Mouse (Mus musculus) kidney, embryonic 16.5 days (tissue): ENCODE data around the gene Sestd1. TPM values are rescaled to one million over a fixed set of nuclear protein-coding genes. Genes with fewer than 3 reads are reported as not detected.
A peak's percentile ranks its signal among the peaks of the same experiment; 100 is the strongest.

Source experiments
- ATAC-seq: fragments of 200-750 bp; cut with Nextera tagmentation; 2 replicates; pipeline ENCODE4 v1.8.0; 2017; ENCODE audit warnings: moderate TSS enrichment; ENCODE audit not compliant: low FRiP score, low TSS enrichment
- H3K27ac ChIP-seq: fragments of 300-500 bp; sonication (generic); 2 replicates; pipeline ENCODE4 v1.5.1; 2014; ENCODE audit warnings: low read length
- H3K27me3 ChIP-seq: fragments of 300-500 bp; sonication (generic); 2 replicates; pipeline ENCODE4 v1.6.1; 2014; ENCODE audit warnings: low read length, control low read depth, mixed read lengths; ENCODE audit not compliant: insufficient read depth
- H3K36me3 ChIP-seq: fragments of 300-500 bp; sonication (generic); 2 replicates; pipeline ENCODE4 v1.6.1; 2014; ENCODE audit warnings: low read length, control low read depth, mixed read lengths; ENCODE audit not compliant: insufficient read depth
- H3K4me1 ChIP-seq: fragments of 300-500 bp; sonication (generic); 2 replicates; pipeline ENCODE4 v1.6.1; 2014; ENCODE audit warnings: low read length, control low read depth, mixed read lengths; ENCODE audit not compliant: insufficient read depth
- H3K4me2 ChIP-seq: fragments of 300-500 bp; sonication (generic); replicated peaks from 2 replicates; pipeline ENCODE4 v1.6.1; 2014; ENCODE audit warnings: low read depth, low read length
- H3K4me3 ChIP-seq: fragments of 300-500 bp; sonication (generic); 2 replicates; pipeline ENCODE4 v1.5.1; 2014; ENCODE audit warnings: mild to moderate bottlenecking, low read length
- H3K9ac ChIP-seq: fragments of 300-500 bp; sonication (generic); replicated peaks from 2 replicates; pipeline ENCODE4 v1.6.1; 2014; ENCODE audit warnings: low read length
- H3K9me3 ChIP-seq: fragments of 300-500 bp; sonication (generic); 2 replicates; pipeline ENCODE4 v1.6.1; 2016; ENCODE audit warnings: low read length, control low read depth
- WGBS: fragments of 180-500 bp; shearing (Covaris S2); extraction: QIAGEN DNeasy Blood & Tissue Kit; methylation state at CpG from one replicate; pipeline ENCODE4 v1.1.7; 2014; 5-methylcytosine and 5-hydroxymethylcytosine counted together
- polyA plus RNA-seq: library from polyadenylated mRNA; unstranded; fragments of >200 nt; fragmentation: Nextera tagmentation; extraction: Ambion mirVana; gene quantifications from 2 replicates; pipeline ENCODE4 v1.2.1, GENCODE M21; 2015

Sestd1 gene
- polyA plus RNA-seq, 1 experiment from 2014 or later = 30.0 TPM

GRCm38 (mm10) chr2:77143536-77143935 lies 136.9 kb downstream of the Sestd1 start:
- Histone ChIP-seq H3K9ac (no peak overlapping the region), H3K27ac (no peak overlapping the region), H3K9me3 (no peaks in the 10 kb centered on the region), H3K4me1 (peaks cover 15% of the 10 kb centered on the region; the same call in 1 of the 2 replicates), H3K27me3 (no peaks in the 10 kb centered on the region), H3K36me3 (no peaks in the 10 kb centered on the region), H3K4me3 (no peak overlapping the region), H3K4me2 (peak overlapping the region; percentile 26)
- no peak for ATAC-seq
- WGBS = 23% methylated on average over 6 of the region's 6 CpGs

DNA sequence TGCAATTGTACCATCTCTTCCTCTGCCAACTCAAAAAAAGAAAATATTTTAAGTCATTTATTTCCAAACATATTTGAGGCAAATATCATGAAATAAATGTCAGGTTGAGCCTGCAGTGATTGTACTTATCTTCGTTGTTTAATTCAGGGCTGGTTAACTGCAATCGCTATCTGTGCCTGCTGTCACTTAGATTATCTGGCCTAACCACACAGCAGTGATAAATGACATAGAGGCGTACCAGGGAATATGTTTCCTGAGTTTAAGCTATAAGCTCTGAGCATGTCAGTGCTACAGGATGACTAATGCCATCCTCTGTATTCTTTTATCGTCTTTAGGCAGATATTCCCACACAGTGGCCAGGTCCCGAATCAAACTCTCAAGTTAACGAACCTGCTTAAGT lies 141.5 kb downstream of the Sestd1 start:
- H3K4me2 ChIP-seq = no peak overlapping the region
- no peaks in the 10 kb centered on the region for H3K27me3 ChIP-seq
- H3K9me3 ChIP-seq = no peaks in the 10 kb centered on the region
- no peaks in the 10 kb centered on the region for H3K36me3 ChIP-seq
- ATAC-seq = no peak
- H3K4me1 ChIP-seq = peaks cover 9% of the 10 kb centered on the region; the same call in 1 of the 2 replicates
- no peak overlapping the region for H3K27ac ChIP-seq
- WGBS = 87% methylated on average over 6 of the region's 6 CpGs
- H3K9ac ChIP-seq = no peak overlapping the region
- no peak overlapping the region for H3K4me3 ChIP-seq

DNA sequence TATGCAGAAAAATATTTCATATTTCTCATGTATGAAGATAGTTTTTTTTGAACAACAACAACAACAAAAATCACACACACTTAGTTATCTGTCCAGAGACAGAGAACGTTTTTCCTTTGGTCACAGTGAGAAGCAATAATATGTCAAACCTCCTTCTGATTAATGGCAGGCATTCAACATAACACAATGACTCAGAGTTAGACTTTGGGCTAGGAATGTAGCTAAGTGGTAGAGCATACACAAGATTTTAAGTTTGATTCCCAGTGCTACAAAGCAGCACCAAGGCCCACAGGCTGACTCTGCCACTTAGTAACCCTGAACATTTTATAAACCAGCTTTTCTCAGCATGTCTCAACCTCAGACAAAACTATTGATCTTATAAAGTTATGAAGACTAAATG lies 145.5 kb downstream of the Sestd1 start:
- H3K27ac ChIP-seq = no peak overlapping the region
- no peak overlapping the region for H3K4me2 ChIP-seq
- no peaks in the 10 kb centered on the region for H3K27me3 ChIP-seq
- H3K36me3 ChIP-seq = no peaks in the 10 kb centered on the region
- no peaks in the 10 kb centered on the region for H3K9me3 ChIP-seq
- no peak overlapping the region for H3K9ac ChIP-seq
- H3K4me1 ChIP-seq = peaks cover 13% of the 10 kb centered on the region
- no peak overlapping the region for H3K4me3 ChIP-seq
- WGBS = 39% methylated on average over 1 of the region's 1 CpGs
- no peak for ATAC-seq

DNA sequence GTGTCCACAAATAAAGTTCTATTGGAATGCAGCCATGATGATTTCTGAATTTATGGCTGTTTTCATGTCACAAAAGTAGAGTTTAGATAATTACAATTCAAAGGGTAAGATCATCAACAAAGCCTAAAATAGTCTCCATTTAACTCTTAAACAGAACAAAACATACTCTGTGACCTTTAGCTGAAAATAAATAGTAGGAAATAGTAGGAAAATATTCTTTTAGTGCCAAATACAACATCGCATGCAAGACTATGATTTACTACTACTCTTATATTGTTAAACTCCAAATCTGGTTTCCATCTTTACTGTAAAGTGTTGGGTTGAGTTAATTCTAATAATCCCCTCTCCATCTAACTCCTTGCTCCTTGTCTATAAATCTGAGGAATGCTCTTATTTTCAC lies 147.0 kb downstream of the Sestd1 start:
- WGBS = 68% methylated on average over 1 of the region's 1 CpGs
- no peaks in the 10 kb centered on the region for H3K36me3 ChIP-seq
- H3K27me3 ChIP-seq = no peaks in the 10 kb centered on the region
- no peak overlapping the region for H3K9ac ChIP-seq
- no peak overlapping the region for H3K4me3 ChIP-seq
- H3K4me2 ChIP-seq = no peak overlapping the region
- peaks cover 13% of the 10 kb centered on the region for H3K4me1 ChIP-seq
- no peak overlapping the region for H3K27ac ChIP-seq
- H3K9me3 ChIP-seq = no peaks in the 10 kb centered on the region
- peak; percentile 51; the same call in 1 of the 2 replicates for ATAC-seq

Other genes starting within 250 kb of the Sestd1 start
- gene Ccdc141, start 110.0 kb downstream of the Sestd1 start, polyA plus RNA-seq = 10.6 and 11.8 TPM in 2 replicates